Mouse (Mus musculus) NIH3T3 (cell line): ENCODE data around the gene Krt81.

Experiments used
- DNase-seq: peaks from one replicate; pipeline ENCODE4 v3.0.0-alpha.2; 2012; ENCODE audit warnings: low read depth

Gene Krt81

GRCm38 (mm10) chr15:101463651-101464050, at the start of gene Krt81:
Gene Krt81 (minus strand): TSS chr15:101463751.
- DNase-seq = no peak

GRCm38 (mm10) chr15:101508247-101508646, 44.7 kb upstream of the Krt81 start:
- no peak for DNase-seq

GRCm38 (mm10) chr15:101506896-101507758, 43.6 kb upstream of the Krt81 start:
- no peak for DNase-seq

- DNase-seq = peak; percentile 88
Measured at GRCm38 (mm10) chr15:101497181-101497580, 33.6 kb upstream of the Krt81 start.

GRCm38 (mm10) chr15:101495266-101495665, 31.7 kb upstream of the Krt81 start:
- DNase-seq = peak; percentile 86

- DNase-seq = peak; percentile 31
Measured at GRCm38 (mm10) chr15:101494203-101494602, 30.7 kb upstream of the Krt81 start.

- no peak for DNase-seq
Measured at GRCm38 (mm10) chr15:101493713-101494112, 30.2 kb upstream of the Krt81 start.

GRCm38 (mm10) chr15:101492718-101493117, 29.2 kb upstream of the Krt81 start:
- peak; percentile 29 for DNase-seq

GRCm38 (mm10) chr15:101491431-101491830, 27.9 kb upstream of the Krt81 start, which contains the start of gene Krt83:
Gene Krt83 (minus strand): TSS chr15:101491512.
- DNase-seq = no peak

- DNase-seq = no peak
Measured at GRCm38 (mm10) chr15:101485911-101486635, 22.5 kb upstream of the Krt81 start.

GRCm38 (mm10) chr15:101484939-101485338, 21.4 kb upstream of the Krt81 start:
- DNase-seq = peak; percentile 29

- peak; percentile 59 for DNase-seq
Measured at GRCm38 (mm10) chr15:101483646-101484045, 20.1 kb upstream of the Krt81 start.

GRCm38 (mm10) chr15:101482056-101482455, 18.5 kb upstream of the Krt81 start:
- DNase-seq = peak; percentile 79

GRCm38 (mm10) chr15:101479666-101480060, 16.1 kb upstream of the Krt81 start:
- no peak for DNase-seq

GRCm38 (mm10) chr15:101479007-101479665, 15.6 kb upstream of the Krt81 start:
- DNase-seq = no peak

- peak; percentile 93 for DNase-seq
Measured at GRCm38 (mm10) chr15:101472952-101473528, 9.5 kb upstream of the Krt81 start, which contains the start of gene Krt86. Gene Krt86 (plus strand): TSS chr15:101473478.

GRCm38 (mm10) chr15:101469093-101469492, 5.5 kb upstream of the Krt81 start:
- DNase-seq = no peak

GRCm38 (mm10) chr15:101459283-101459682, 4.3 kb downstream of the Krt81 start:
- peak; percentile 72 for DNase-seq

GRCm38 (mm10) chr15:101458361-101458930, 5.1 kb downstream of the Krt81 start:
- peak; percentile 94 for DNase-seq

GRCm38 (mm10) chr15:101455891-101456290, 7.7 kb downstream of the Krt81 start:
- peak; percentile 65 for DNase-seq

GRCm38 (mm10) chr15:101455292-101455691, 8.3 kb downstream of the Krt81 start:
- DNase-seq = peak; percentile 93

- DNase-seq = peak; percentile 62
Measured at GRCm38 (mm10) chr15:101454774-101455173, 8.8 kb downstream of the Krt81 start.
